Mouse (Mus musculus) brain, embryonic 14.5 days (tissue): ENCODE measurements around the gene Ano10. TPM values are rescaled to one million over a fixed set of nuclear protein-coding genes. Genes with fewer than 3 reads are reported as not detected.
A peak's percentile ranks its signal among the peaks of the same experiment; 100 is the strongest.

Experiments used
- DNase-seq: peaks from one replicate; pipeline ENCODE4 v3.0.0-alpha.2; 2011; ENCODE audit warnings: low read depth
- CTCF ChIP-seq: fragments of 200-500 bp; IDR thresholded peaks from 2 replicates; pipeline ENCODE4 v1.5.1; 2012; ENCODE audit warnings: inconsistent platforms, mild to moderate bottlenecking, moderate library complexity, borderline replicate concordance; ENCODE audit not compliant: insufficient read depth, insufficient read length; ENCODE audit errors: extremely low read depth
- POLR2A ChIP-seq: fragments of 200-500 bp; IDR thresholded peaks from 2 replicates; pipeline ENCODE4 v1.6.1; 2012; ENCODE audit warnings: mild to moderate bottlenecking, inconsistent platforms, borderline replicate concordance; ENCODE audit not compliant: poor library complexity, insufficient read depth, insufficient read length, severe bottlenecking; ENCODE audit errors: extremely low read depth
- polyA plus RNA-seq: library from polyadenylated mRNA; depleted of rRNA; stranded (reverse); fragments of >200 nt; gene quantifications from 2 replicates; pipeline ENCODE4 v1.2.3, GENCODE M21; 2012

Ano10 gene
- polyA plus RNA-seq, 1 experiment, result 41.6 TPM

- DNase-seq, result no peak
- no peak for TF ChIP-seq POLR2A
- TF ChIP-seq CTCF, result no peak
Measured at GRCm38 (mm10) chr9:122216945-122217529, 77.2 kb downstream of the Ano10 start.

GRCm38 (mm10) chr9:122215118-122215517 is 79.1 kb downstream of the Ano10 start:
- TF ChIP-seq CTCF, result no peak
- no peak for TF ChIP-seq POLR2A
- no peak for DNase-seq

GRCm38 (mm10) chr9:122208311-122208710 is 85.9 kb downstream of the Ano10 start:
- DNase-seq, result no peak
- TF ChIP-seq POLR2A (no peak), CTCF (no peak)

- TF ChIP-seq POLR2A (no peak), CTCF (no peak)
- DNase-seq, result peak; percentile 39
Measured at GRCm38 (mm10) chr9:122205543-122206200, 88.6 kb downstream of the Ano10 start.

GRCm38 (mm10) chr9:122204508-122204907 is 89.7 kb downstream of the Ano10 start:
- TF ChIP-seq CTCF (peak; percentile 18; the same call in 1 of the 2 replicates), POLR2A (no peak)
- no peak for DNase-seq

- DNase-seq, result peak; percentile 33
- peak; percentile 39; the same call in 1 of the 2 replicates for TF ChIP-seq CTCF
- TF ChIP-seq POLR2A, result no peak
Measured at GRCm38 (mm10) chr9:122199253-122199652, 95.0 kb downstream of the Ano10 start.

GRCm38 (mm10) chr9:122198621-122199020 is 95.6 kb downstream of the Ano10 start:
- no peak for DNase-seq
- TF ChIP-seq CTCF, result no peak
- no peak for TF ChIP-seq POLR2A

GRCm38 (mm10) chr9:122197021-122197420 is 97.2 kb downstream of the Ano10 start:
- no peak for DNase-seq
- no peak for TF ChIP-seq POLR2A
- no peak for TF ChIP-seq CTCF

GRCm38 (mm10) chr9:122195042-122195682 is 99.1 kb downstream of the Ano10 start:
- DNase-seq, result no peak
- TF ChIP-seq CTCF, result no peak
- TF ChIP-seq POLR2A, result no peak

- TF ChIP-seq CTCF, result no peak
- no peak for TF ChIP-seq POLR2A
- no peak for DNase-seq
Measured at GRCm38 (mm10) chr9:122193823-122194222, 100.4 kb downstream of the Ano10 start.

GRCm38 (mm10) chr9:122193361-122193760 is 100.9 kb downstream of the Ano10 start:
- DNase-seq, result peak; percentile 63
- TF ChIP-seq CTCF, result no peak
- TF ChIP-seq POLR2A, result no peak
